Mouse (Mus musculus) CH12.LX (cell line): Measurements from ENCODE around the gene Wdr4.

Source experiments
- MAX ChIP-seq: IDR thresholded peaks from 2 replicates; pipeline ENCODE4 v1.6.1; 2011; ENCODE audit warnings: low read length, improper control_type of control experiment
- MXI1 ChIP-seq: IDR thresholded peaks from 2 replicates; pipeline ENCODE4 v1.6.1; 2011; ENCODE audit warnings: mild to moderate bottlenecking, low read depth, low read length, improper control_type of control experiment

DNA sequence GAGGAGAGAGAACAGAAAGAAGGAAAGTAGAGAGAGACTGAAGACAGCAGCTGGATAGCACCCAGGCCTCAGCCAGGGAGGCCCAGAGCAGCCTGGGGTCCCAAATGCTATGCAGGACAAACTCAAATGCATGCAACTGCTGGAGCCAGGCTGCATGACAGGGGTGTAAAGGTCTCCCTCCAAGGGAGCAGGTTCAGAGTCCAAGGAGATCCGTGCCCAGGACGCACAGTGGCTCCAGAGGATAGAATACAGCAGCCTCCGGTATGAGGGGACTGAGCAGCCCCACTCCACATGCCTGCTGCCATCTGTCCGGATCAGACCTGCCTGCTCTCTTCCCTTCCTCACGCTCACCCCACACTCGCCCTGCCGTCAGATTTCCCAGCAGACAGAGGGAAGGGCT is 13.5 kb downstream of the Wdr4 start:
- no peak for TF ChIP-seq MAX
- no peak for TF ChIP-seq MXI1
